Mouse (Mus musculus) frontal cortex, postnatal 10 days (tissue): ENCODE results near the gene Frmd8.
"Not testable (repeated sequence)": the region's sequence is repeated elsewhere in the genome, so short reads cannot be mapped to it uniquely, and the experiment has no call there.

Experiments used
- DNase-seq, 2 experiments: peaks; one replicate each; pipeline ENCODE4 v3.0.0; 2022; ENCODE audit warnings: low spot score in 2 of 2, mixed read lengths in 1 of 2

Gene Frmd8

DNA sequence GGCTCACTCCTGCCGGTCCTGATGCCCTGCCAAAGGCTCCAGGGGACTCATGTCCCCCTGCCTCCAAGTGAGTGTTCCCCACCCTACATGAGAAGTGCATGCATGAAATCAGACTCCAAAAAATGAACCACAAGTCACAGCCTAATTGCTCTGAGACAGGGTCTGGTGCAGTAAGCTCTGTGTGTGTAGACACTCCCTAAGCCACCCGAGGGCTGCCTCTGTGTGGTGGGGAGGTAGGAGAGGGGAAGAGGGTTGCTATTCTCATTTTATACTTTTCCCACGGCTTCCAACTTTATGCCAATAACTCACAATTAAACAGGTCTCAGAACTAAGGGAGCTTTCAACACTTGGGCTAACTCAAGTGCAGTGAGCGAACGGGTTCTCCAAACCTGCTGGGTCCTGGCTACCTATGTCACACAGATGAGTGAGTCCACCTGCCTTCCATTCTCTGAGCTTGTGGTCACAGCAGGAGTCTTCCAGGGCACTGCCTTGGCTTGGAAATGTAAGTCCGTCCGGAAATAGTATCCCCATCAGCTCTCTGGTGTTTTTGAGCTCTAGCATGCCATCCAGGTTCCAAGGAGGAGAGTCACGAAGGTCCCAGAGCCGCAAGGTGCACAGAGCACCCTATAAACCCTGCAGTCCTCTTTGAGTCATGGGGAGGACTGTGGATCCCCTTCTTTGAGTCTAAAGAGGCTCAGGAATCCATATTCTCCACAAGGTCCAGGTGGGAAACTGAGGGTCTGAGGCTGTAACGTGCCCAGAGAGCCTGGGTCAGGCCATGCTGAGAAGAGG lies 50.1 kb downstream of the Frmd8 start:
- no peak for DNase-seq

DNA sequence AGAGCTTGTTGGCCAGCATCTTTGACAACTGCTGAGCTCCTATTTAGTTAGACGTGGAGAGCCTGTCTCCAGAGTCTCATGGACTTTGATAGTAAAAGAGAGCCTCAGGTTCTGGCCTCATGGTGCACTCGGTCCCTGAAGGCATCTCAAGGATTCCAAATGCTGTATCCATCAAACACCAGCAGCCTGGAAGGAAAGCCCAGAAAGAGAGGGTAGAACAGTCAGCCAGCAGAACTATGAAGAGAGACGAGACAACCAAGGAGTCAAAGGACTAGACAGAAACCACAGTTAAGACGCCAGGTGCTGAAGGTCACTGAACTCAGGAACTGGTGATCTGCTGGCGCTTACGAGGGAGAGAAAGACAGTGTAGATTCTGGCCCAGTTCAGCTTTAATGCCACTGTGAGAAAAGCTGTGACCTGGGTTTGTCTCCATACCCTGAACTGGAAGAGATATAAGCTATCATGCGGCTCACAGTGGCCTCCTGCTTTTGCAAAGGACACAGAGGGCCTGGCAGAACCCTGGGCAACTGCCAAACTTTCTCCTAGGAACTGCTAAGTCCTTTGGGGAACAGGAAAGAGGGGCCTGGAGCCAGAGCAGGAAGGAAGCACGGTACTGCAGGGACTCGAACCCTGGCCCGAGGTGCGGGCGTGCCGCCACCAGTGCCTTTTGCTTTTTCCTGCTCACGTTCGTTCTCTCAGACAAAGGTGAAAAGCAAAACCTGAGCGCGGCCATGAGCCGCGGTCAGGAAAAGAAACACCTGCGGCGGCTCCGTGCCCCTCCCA lies 50.8 kb downstream of the Frmd8 start:
- no peak for DNase-seq

DNA sequence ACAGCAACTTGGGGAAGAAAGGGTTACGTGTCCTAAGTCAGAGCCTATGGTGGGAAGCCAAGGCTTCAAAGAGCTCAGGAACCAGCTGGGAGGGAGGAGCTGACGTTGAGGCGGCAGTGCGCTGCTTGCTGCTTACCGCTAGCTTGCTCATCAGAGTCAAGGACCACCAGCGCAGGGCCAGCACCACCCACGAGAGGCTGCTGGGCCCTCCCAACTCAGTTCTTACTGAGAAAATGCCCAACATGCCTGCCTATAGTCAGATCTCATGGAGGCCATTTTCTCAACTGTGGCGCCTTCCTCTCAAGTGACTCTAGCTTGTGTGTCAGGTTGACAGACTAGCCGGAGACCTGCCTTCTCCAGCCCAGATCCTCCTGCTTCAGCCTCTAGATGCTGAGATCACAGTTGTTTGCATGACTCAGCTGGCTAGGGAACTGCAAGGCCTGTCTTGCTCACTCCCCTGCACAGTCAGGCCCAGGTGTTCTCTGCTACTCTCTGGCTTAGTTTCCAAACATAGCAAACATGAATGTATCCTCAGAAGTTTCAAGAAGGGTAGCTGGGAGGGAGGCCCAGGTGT lies 51.7 kb downstream of the Frmd8 start:
- DNase-seq = no peak

DNA sequence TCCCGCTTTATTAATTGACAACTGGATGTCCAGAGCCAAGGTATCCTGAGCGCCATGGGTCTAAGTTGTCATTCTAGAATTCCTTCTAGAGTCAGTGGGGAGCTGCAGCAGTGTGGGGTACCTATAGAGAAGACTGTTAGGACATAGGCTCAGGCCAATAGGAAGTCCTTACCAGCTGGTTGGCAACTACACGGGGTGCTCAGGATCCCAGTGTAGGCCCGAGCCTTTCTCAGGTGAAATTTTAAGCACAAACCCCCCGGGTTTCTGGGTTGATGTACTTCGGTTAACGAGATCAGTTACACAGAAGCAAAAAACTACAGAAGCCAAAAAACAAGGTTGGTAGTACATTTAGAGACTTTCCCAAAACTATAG lies 52.3 kb downstream of the Frmd8 start:
- DNase-seq = no peak

DNA sequence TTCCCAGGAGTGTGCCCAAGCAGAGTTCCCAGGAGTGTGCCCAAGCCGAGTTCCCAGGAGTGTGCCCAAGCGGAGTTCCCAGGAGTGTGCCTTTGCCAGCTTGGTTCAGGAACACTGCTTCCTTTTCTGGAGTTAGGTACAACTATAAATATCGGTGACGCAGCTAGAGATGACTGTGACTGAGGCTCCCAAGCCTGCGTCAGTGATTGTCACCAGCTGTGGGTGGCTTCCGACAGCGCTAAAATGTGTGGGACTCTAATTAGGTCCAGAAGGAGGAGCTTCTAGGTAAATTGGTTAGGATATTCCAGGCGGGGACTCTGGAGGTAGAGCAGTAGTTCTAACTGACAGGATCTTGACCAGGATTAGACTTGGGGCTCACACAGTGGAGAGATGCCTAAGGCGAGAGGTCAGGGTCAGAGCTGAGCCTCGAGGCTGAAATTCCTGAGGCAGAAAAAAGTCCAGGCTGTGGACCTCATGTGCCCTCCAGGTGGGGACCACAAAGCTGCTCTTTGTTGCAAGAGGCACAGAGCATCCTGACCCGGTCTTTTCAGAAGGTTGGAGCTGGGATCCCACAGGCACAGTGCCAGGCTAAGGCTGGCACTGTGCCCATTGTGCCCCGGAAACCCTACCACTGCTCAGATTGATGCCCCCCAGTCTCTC lies 52.8 kb downstream of the Frmd8 start:
- no peak for DNase-seq

DNA sequence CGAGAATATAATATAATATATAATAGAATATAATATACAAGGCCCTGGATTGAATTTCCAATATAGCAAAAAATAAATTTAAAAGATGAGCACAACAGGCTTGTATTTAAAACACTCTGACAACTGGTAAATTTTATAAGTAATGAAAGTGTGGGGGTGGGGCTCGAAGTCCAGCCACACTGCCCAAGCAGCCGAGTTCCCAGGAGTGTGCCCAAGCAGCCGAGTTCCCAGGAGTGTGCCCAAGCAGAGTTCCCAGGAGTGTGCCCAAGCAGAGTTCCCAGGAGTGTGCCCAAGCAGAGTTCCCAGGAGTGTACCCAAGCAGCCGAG lies 53.3 kb downstream of the Frmd8 start:
- no peak for DNase-seq

DNA sequence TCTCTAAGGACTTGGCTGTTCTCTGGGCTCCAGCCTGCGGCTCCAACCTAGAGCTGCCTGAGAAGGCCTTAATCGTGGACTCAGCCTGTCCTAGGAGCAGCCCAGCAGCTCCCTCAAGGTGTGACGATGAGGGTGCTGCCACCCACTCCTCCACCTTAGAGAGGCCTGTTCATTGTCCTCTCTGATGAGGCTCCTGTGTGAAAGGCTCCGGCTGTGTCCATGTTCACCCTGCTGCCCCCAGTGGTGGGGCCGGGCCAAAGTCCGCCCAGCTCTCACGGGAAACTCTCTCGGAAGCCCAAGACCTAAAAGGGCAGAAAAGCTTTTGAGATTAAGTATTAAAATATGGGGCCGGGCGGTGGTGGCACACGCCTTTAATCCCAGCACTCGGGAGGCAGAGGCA lies 55.5 kb downstream of the Frmd8 start:
- no peak for DNase-seq

DNA sequence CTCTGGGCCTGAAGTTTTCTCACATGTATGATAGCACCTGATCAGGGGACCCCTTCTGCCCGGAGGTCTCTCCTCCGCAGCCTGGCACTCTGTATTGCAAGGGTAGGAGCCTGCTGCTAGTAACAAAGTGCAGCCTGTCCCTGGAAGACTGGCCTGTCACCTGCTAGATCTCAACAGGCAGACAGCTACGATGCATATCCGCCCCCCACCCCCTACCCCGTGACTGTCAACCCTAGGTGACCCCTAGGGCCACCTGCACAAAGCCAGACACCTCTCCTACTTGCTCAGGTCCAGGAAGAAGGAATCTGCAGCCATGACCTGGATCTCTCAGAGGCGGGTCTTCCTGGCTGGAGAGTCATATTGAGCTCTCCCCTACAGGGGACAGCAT lies 56.5 kb downstream of the Frmd8 start:
- no peak for DNase-seq

DNA sequence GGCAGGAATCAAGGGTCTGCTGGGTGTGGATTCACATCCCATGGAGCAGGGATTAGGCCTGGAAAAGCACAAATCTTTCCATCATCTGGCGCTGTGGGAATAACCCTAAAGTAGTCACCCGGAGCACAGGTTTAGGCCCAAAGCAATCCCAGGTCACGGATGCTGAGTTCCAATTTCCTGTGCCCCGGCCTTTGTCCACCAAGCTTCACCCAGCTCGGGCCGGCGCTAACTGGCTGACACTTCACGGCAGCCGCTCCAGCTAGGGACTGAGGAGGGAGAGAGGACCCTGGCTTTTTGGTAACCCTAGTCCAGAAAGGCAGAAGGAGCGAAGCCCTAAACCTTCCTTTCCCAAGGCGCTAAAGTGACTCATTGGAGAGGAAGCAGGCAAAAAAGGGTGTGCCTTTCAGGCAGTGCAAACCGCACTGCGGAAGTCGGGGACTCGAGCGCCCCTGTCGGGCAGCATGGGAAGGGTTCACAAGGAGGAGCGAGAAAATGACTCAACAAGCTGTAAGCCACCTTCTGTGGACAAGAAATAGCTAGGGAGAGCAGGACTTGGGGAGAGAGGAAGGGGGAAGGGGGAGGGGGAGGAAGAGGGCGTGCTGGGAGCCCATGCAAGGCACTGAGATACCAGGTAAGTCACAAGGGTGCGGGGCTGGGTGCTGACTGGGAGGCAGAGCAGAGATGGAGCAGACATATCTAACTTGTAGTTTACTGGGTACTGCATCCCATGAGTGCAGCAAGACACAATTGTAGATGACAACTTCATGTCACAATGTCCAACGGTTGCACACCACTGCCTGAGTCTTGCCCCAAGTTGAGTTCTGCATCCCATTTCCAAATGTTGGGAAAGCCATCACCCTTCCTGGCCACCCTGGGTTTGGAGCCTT lies 57.1 kb downstream of the Frmd8 start:
- peak; percentile 80 to 85 for DNase-seq

DNA sequence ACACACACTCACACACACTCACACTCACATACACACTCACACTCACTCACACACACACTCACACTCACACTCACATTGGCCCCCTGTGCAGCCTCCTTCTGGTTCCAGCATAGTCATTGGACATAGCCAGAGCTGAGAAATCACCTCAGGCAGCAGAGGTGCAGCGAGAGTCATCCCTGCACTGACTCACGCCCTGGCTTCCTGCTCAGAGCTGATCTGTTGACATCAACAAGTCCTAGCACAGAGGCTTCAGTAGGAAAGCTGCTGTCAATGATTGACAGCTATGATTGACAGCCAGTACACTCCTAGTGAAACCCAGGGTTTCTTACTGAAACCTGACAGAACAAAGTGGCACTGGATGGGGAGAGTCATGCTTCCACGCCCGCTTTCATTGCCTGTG lies 59.1 kb downstream of the Frmd8 start:
- DNase-seq = no peak

DNA sequence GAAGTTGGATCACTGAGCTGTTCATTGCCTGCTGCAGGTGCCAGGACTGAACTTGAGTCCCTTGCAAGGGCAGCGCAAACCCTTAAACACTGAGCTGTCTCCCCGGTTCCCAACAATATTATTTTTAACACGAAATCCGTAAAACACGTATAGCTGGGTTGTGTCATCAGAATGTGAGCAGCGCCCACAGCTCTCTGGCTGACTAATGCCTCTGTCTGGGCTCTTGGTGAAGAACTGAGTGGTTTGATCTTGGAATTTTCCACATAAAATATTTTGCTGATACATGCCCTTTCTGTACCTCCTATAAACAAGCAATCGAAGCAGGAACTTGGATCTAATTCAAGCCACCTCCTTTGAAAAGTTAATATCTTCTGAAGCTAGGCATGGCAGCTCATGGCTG lies 60.1 kb downstream of the Frmd8 start:
- no peak for DNase-seq

DNA sequence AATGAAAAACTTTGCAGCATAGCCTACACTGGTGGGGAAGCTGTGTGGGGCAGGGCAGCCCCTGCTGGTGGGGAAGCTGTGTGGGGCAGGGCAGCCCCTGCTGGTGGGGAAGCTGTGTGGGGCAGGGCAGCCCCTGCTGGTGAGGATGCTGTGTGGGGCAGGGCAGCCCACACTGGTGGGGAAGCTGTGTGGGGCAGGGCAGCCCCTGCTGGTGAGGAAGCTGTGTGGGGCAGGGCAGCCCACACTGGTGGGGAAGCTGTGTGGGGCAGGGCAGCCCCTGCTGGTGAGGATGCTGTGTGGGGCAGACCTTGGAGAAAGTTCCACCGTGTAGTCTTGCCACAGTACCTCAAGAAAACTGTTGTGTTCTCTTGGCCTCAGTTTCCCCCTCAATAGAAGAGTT lies 61.0 kb downstream of the Frmd8 start:
- DNase-seq = not testable (repeated sequence)

DNA sequence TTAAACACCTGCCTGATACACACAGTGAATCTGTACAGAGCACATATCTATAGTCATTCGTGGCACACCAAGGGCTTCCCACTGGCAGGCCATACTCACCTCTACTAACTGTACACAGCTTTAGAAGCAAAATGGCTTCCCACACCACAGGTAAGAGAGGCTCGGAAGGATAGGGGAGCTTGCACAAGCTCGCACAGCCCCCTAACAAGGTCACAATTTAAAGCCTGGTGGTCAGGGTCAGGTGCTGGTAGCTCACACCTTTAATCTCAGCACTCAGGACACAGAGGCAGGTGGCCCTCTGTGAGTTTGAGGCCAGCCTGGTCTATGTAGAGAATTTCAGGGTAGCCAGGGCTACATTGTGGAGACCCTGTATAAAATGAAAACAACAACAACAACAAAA lies 61.5 kb downstream of the Frmd8 start:
- DNase-seq = no peak

DNA sequence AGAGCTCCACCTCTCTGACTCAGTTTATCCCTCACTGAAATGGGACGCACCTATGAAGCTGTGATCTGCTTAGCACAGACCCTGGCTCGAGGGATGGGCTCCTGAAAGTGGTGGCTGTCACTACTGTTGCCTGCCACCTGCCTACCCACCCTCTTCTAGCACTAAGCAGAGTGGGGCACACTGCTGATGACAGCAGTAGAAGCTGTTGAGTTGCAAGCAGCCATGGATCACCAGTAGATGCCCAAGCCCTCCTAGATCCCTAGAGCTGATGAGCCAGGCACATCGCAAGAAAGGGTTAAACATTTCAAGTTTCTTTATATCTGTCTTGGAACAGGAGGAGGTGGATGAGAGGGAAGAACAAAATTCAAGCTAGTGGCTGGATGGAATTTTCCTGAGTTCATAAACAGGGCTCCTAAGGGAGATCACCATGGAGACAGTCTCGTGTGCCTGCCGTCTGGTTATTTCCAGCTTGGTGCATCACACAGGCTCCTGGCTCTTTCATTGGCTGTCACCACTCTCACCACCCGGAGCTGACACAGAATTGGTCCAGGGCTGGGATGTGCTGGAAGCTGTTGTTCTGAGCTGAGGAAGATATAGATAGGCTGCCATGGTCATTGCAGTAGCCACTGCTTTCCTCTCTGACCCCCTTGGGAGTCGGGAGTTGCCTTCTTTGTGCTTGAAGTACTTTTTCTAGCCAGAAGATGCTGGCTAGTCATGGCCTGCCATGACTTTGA lies 63.1 kb downstream of the Frmd8 start:
- peak; percentile 85 to 92 for DNase-seq

DNA sequence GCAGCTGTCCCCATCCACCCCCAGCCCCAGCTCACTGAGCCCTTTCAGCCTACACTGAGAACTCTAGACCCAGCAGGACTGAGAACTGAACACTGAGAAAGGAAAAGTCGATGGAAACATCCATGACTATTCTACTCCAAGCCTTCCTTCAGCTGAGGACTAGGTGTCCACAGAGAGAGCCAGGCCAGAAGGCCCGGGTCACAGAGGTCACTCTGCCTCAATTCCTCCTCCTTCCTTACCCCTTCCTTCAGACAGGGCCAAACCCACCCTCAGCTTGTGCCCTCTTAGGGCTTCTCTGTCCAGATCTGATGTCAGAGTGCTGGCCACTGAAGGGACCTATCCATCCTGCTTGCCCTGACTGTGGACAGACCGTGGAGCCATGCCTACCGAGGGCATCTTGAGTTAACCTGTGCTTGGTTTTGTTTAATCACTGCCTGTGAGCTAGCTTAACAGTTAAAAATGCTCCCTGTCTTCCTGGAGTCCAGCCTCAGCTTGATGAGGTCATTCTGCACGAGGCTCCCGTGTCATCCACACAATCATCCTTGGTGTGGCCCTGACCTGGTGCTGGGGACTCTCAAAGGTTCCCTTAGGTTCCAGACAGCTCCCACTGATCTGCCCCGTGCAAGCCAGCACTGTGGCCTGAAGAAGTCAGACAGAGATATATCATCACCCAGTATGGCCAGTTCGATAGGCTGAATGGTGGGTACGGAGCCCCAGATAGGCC lies 64.1 kb downstream of the Frmd8 start:
- no peak for DNase-seq

DNA sequence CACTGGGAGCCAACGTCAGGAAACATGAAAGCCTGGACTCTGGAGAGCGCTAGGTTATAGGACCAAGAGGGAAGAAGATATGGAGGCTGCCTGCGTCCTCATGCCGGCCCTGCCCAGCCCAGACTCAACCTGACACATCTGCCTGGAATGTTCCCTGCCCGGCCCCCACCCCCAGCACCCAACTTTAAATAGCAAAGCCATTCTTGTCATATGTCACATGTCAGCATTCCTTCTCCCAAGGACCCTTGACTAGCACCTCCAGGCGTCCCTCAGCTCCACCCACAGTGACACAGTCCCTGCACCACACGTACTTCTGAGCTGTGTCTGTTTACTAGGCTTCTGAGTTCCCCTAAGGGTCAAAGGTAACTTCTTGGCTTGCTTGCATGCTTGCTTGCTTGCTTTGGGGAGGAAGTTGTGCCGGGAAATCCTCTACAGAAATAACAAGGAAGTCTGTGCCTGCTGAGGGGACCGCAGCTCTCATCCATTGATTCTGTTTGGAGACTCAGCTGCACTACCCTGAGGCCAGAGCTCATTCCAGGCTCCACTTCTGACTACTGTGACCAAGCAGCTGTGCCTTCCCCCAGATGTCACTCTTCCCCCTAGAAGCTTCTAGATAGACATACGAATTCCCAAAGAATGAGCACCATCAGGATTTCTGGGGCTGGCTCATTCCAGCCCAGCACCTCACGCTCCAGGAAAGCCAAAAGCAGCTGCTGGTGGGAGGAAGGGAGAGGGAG lies 64.8 kb downstream of the Frmd8 start:
- DNase-seq = no peak

DNA sequence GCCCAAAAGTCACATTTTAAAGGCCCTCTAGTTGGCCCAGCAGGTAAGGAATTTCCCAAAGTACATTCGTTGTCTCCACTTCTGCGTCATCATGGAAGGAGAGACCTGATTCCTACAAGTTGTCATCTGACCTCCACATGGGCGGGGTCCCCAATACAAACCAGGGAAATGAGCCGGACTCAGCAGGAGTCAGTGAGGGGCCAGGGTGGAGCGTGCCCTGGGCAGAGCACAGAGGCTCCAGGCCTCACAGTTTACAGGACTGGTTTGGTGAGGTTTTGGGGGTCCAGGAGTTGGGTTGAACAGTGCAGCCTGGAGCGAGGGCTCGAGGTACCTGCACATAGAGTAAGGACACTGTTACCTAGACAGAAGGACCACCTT lies 65.4 kb downstream of the Frmd8 start:
- no peak for DNase-seq

DNA sequence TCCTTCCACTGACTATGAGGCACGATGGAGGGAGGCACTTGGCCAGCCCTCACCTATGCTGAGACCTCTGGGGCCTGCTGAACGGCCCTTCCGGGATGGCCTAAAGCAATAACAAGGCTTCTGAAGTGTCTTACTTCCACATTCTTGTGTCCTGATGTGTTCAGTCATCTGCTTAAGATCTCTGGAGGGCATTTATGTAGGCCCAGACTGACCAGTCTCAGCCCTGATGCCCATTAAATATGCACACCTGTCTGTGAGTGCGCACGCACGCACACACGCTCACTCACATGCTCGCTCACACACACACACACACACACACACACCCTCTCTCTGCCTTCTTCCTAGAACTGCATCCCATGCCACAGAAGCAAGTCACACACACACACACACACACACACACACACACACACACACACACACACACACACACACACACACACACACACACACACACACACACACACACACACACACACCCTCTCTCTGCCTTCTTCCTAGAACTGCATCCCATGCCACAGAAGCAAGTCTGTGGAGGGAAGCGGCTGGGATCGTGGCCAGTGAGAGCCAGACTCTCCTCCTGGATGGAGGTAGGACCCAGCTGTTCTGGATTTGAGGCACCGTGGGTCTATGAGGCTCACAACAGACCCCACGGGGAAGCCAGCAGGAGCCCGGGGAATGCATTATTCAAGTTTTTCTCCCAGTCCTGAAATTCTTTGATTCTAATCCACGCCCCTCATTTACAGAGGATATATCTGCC lies 65.9 kb downstream of the Frmd8 start:
- no peak for DNase-seq

DNA sequence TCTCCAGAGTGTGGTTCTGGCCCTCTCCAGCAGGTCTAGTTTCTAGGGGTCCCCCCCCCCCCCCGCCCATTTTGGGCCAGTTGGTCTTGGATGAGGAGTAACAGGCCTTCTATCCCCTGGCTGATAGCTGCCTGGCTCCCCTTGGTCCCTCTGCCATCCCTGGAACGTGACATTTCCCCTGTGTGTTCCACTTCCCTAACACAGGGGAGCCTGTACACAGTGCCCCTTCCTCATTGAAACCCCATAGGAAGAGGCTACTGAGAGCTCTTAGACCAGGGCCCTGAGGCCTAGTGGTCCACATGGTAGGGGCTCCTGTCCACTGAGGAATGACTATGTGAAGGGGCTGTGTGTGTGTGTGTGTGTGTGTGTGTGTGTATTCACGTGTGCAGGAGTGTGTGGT lies 67.3 kb downstream of the Frmd8 start:
- DNase-seq = no peak
